Mouse (Mus musculus) erythroblast, adult 5-6 weeks (primary cell): Measurements from ENCODE around the gene Eno3. TPM values are rescaled to one million over a fixed set of nuclear protein-coding genes. Genes with fewer than 3 reads are reported as not detected.

Source experiments
- ATAC-seq: replicated peaks from 2 replicates; pipeline ENCODE4 v1.8.0; 2016; ENCODE audit warnings: moderate number of reproducible peaks, mild to moderate bottlenecking, moderate TSS enrichment, inconsistent platforms; ENCODE audit not compliant: poor library complexity, low FRiP score, severe bottlenecking
- total RNA-seq, 2 experiments: library from RNA; stranded (forward) in 1 of 2; stranded (reverse) in 1 of 2; fragments of 150-400 nt in 1 of 2; fragments of 200-764, 138-1000 nt in 1 of 2; gene quantifications; 2 replicates each; pipeline versions ENCODE4 v1.2.3 to v1.2.4; 2015 to 2017; ENCODE audit warnings: low replicate concordance in 2 of 2

Gene Eno3
- total RNA-seq, 2 experiments from 2014 or later: 2.9 to 3.3 TPM

- ATAC-seq: no peak
These were observed 45.8 kb downstream of the Eno3 start for GRCm38 (mm10) chr11:70702781-70703180.

GRCm38 (mm10) chr11:70706127-70706526, 49.1 kb downstream of the Eno3 start:
- ATAC-seq: no peak

- ATAC-seq: no peak
These were observed 54.0 kb downstream of the Eno3 start for GRCm38 (mm10) chr11:70711026-70711425.

Other genes with a start within 250 kb of the Eno3 start
- 1.7 and 9.4 TPM in 2 replicates for gene Pelp1, start 247.2 kb upstream of the Eno3 start, total RNA-seq (2015; ENCODE audit: low replicate concordance)
- 1.1 and 3.6 TPM in 2 replicates for gene Pelp1, start 247.2 kb upstream of the Eno3 start, total RNA-seq (2017; ENCODE audit: low replicate concordance)
- gene Arrb2, start 224.6 kb upstream of the Eno3 start, total RNA-seq (2015; ENCODE audit: low replicate concordance): 37.4 and 64.9 TPM in 2 replicates
- 37.1 and 38.1 TPM in 2 replicates for gene Arrb2, start 224.6 kb upstream of the Eno3 start, total RNA-seq (2017; ENCODE audit: low replicate concordance)
- 11.5 and 20.5 TPM in 2 replicates for gene Med11, start 205.3 kb upstream of the Eno3 start, total RNA-seq (2015; ENCODE audit: low replicate concordance)
- 5.4 and 6.2 TPM in 2 replicates for gene Med11, start 205.3 kb upstream of the Eno3 start, total RNA-seq (2017; ENCODE audit: low replicate concordance)
- not detected in 2 replicates for gene Zmynd15, start 197.8 kb upstream of the Eno3 start, total RNA-seq (2015; ENCODE audit: low replicate concordance)
- gene Zmynd15, start 197.8 kb upstream of the Eno3 start, total RNA-seq (2017; ENCODE audit: low replicate concordance): not detected in 2 replicates
- not detected in 2 replicates for gene Cxcl16, start 197.2 kb upstream of the Eno3 start, total RNA-seq (2015; ENCODE audit: low replicate concordance)
- gene Cxcl16, start 197.2 kb upstream of the Eno3 start, total RNA-seq (2017; ENCODE audit: low replicate concordance): not detected in 2 replicates
- not detected in 2 replicates for gene Tm4sf5, start 152.0 kb upstream of the Eno3 start, total RNA-seq (2015; ENCODE audit: low replicate concordance)
- not detected in 2 replicates for gene Tm4sf5, start 152.0 kb upstream of the Eno3 start, total RNA-seq (2017; ENCODE audit: low replicate concordance)
- not detected in 2 replicates for gene Vmo1, start 142.6 kb upstream of the Eno3 start, total RNA-seq (2015; ENCODE audit: low replicate concordance)
- gene Vmo1, start 142.6 kb upstream of the Eno3 start, total RNA-seq (2017; ENCODE audit: low replicate concordance): not detected in 2 replicates
- not detected in 2 replicates for gene Gltpd2, start 138.0 kb upstream of the Eno3 start, total RNA-seq (2015; ENCODE audit: low replicate concordance)
- gene Gltpd2, start 138.0 kb upstream of the Eno3 start, total RNA-seq (2017; ENCODE audit: low replicate concordance): not detected in 2 replicates
- 33.4 and 43.5 TPM in 2 replicates for gene Psmb6, start 131.8 kb upstream of the Eno3 start, total RNA-seq (2015; ENCODE audit: low replicate concordance)
- 55.5 and 62.5 TPM in 2 replicates for gene Psmb6, start 131.8 kb upstream of the Eno3 start, total RNA-seq (2017; ENCODE audit: low replicate concordance)
- not detected in 2 replicates for gene Gm40193, start 124.3 kb upstream of the Eno3 start, total RNA-seq (2015; ENCODE audit: low replicate concordance)
- not detected in 2 replicates for gene Gm40193, start 124.3 kb upstream of the Eno3 start, total RNA-seq (2017; ENCODE audit: low replicate concordance)
- 0.42 TPM in 1 of 2 replicates, not detected in the other for gene Pld2, start 117.1 kb upstream of the Eno3 start, total RNA-seq (2015; ENCODE audit: low replicate concordance)
- gene Pld2, start 117.1 kb upstream of the Eno3 start, total RNA-seq (2017; ENCODE audit: low replicate concordance): not detected in 2 replicates
- gene Mink1, start 94.3 kb upstream of the Eno3 start, total RNA-seq (2015; ENCODE audit: low replicate concordance): 3.6 and 6.0 TPM in 2 replicates
- 0.98 and 1.3 TPM in 2 replicates for gene Mink1, start 94.3 kb upstream of the Eno3 start, total RNA-seq (2017; ENCODE audit: low replicate concordance)
- gene 4930544D05Rik, start 41.4 kb upstream of the Eno3 start, total RNA-seq (2015; ENCODE audit: low replicate concordance): not detected in 2 replicates
- not detected in 2 replicates for gene 4930544D05Rik, start 41.4 kb upstream of the Eno3 start, total RNA-seq (2017; ENCODE audit: low replicate concordance)
- not detected in 2 replicates for gene Chrne, start 38.0 kb upstream of the Eno3 start, total RNA-seq (2015; ENCODE audit: low replicate concordance)
- gene Chrne, start 38.0 kb upstream of the Eno3 start, total RNA-seq (2017; ENCODE audit: low replicate concordance): not detected in 2 replicates
- gene Gp1ba, start 18.1 kb upstream of the Eno3 start, total RNA-seq (2015; ENCODE audit: low replicate concordance): 0.84 TPM in 1 of 2 replicates, not detected in the other
- 0.42 TPM in 1 of 2 replicates, not detected in the other for gene Gp1ba, start 18.1 kb upstream of the Eno3 start, total RNA-seq (2017; ENCODE audit: low replicate concordance)
- gene Rnf167, start 10.0 kb upstream of the Eno3 start, total RNA-seq (2015; ENCODE audit: low replicate concordance): 146 and 222 TPM in 2 replicates
- gene Rnf167, start 10.0 kb upstream of the Eno3 start, total RNA-seq (2017; ENCODE audit: low replicate concordance): 217 and 308 TPM in 2 replicates
- gene Slc25a11, start 9.7 kb upstream of the Eno3 start, total RNA-seq (2015; ENCODE audit: low replicate concordance): 17.1 and 20.1 TPM in 2 replicates
- 16.2 and 16.6 TPM in 2 replicates for gene Slc25a11, start 9.7 kb upstream of the Eno3 start, total RNA-seq (2017; ENCODE audit: low replicate concordance)
- 414 and 492 TPM in 2 replicates for gene Pfn1, start 2.6 kb upstream of the Eno3 start, total RNA-seq (2015; ENCODE audit: low replicate concordance)
- 125 and 193 TPM in 2 replicates for gene Pfn1, start 2.6 kb upstream of the Eno3 start, total RNA-seq (2017; ENCODE audit: low replicate concordance)
- gene Spag7, start 12.2 kb downstream of the Eno3 start, total RNA-seq (2015; ENCODE audit: low replicate concordance): 10.6 and 31.3 TPM in 2 replicates
- 21.4 and 25.6 TPM in 2 replicates for gene Spag7, start 12.2 kb downstream of the Eno3 start, total RNA-seq (2017; ENCODE audit: low replicate concordance)
- gene Camta2, start 30.9 kb downstream of the Eno3 start, total RNA-seq (2015; ENCODE audit: low replicate concordance): 2.9 and 5.4 TPM in 2 replicates
- gene Camta2, start 30.9 kb downstream of the Eno3 start, total RNA-seq (2017; ENCODE audit: low replicate concordance): 0.77 and 1.5 TPM in 2 replicates
- not detected in 2 replicates for gene Inca1, start 43.0 kb downstream of the Eno3 start, total RNA-seq (2015; ENCODE audit: low replicate concordance)
- gene Inca1, start 43.0 kb downstream of the Eno3 start, total RNA-seq (2017; ENCODE audit: low replicate concordance): not detected in 2 replicates
- 0.58 and 1.3 TPM in 2 replicates for gene Kif1c, start 43.3 kb downstream of the Eno3 start, total RNA-seq (2015; ENCODE audit: low replicate concordance)
- gene Kif1c, start 43.3 kb downstream of the Eno3 start, total RNA-seq (2017; ENCODE audit: low replicate concordance): 2.4 and 2.8 TPM in 2 replicates
- 5.0 TPM in 1 of 2 replicates, not detected in the other for gene Zfp3, start 107.0 kb downstream of the Eno3 start, total RNA-seq (2015; ENCODE audit: low replicate concordance)
- gene Zfp3, start 107.0 kb downstream of the Eno3 start, total RNA-seq (2017; ENCODE audit: low replicate concordance): not detected in 2 replicates
- gene Scimp, start 155.4 kb downstream of the Eno3 start, total RNA-seq (2015; ENCODE audit: low replicate concordance): not detected in 2 replicates
- not detected in 2 replicates for gene Scimp, start 155.4 kb downstream of the Eno3 start, total RNA-seq (2017; ENCODE audit: low replicate concordance)
- 5.2 and 10.0 TPM in 2 replicates for gene Rabep1, start 187.6 kb downstream of the Eno3 start, total RNA-seq (2015; ENCODE audit: low replicate concordance)
- 10.8 and 19.2 TPM in 2 replicates for gene Rabep1, start 187.6 kb downstream of the Eno3 start, total RNA-seq (2017; ENCODE audit: low replicate concordance)